Mouse (Mus musculus): ENCODE measurements around the gene Lmbr1. TPM values are rescaled to one million over a fixed set of nuclear protein-coding genes. Genes with fewer than 3 reads are reported as not detected.

Lmbr1 gene
- total RNA-seq, 4 experiments from 2014 or later, result 23.7 to 32.0 (median 29.6) TPM

GRCm38 (mm10) chr5:29253876-29254275, 124.3 kb downstream of the Lmbr1 start:
- DNase-seq (ENCODE audit: low spot score in 2 of 2), result no peak

- DNase-seq (ENCODE audit: low spot score in 2 of 2), result no peak
Observed at GRCm38 (mm10) chr5:29251496-29251873, 126.7 kb downstream of the Lmbr1 start.

GRCm38 (mm10) chr5:29250795-29251495, 127.2 kb downstream of the Lmbr1 start:
- DNase-seq (ENCODE audit: low spot score in 2 of 2), result no peak

- DNase-seq (ENCODE audit: low spot score in 2 of 2), result no peak
Observed at GRCm38 (mm10) chr5:29244769-29245168, 133.4 kb downstream of the Lmbr1 start.

GRCm38 (mm10) chr5:29238379-29238778, 139.8 kb downstream of the Lmbr1 start:
- DNase-seq (ENCODE audit: low spot score in 2 of 2), result no peak

GRCm38 (mm10) chr5:29230481-29230880, 147.7 kb downstream of the Lmbr1 start:
- DNase-seq (ENCODE audit: low spot score in 2 of 2), result no peak

- DNase-seq (ENCODE audit: low spot score in 2 of 2), result no peak
Observed at GRCm38 (mm10) chr5:29224089-29224488, 154.1 kb downstream of the Lmbr1 start.

GRCm38 (mm10) chr5:29217997-29218396, 160.2 kb downstream of the Lmbr1 start:
- DNase-seq (ENCODE audit: low spot score in 2 of 2), result no peak

- DNase-seq (ENCODE audit: low spot score in 2 of 2), result no peak
Observed at GRCm38 (mm10) chr5:29211980-29212555, 166.1 kb downstream of the Lmbr1 start.

GRCm38 (mm10) chr5:29205690-29206089, 172.5 kb downstream of the Lmbr1 start:
- no peak for DNase-seq (ENCODE audit: low spot score in 2 of 2)

- no peak for DNase-seq (ENCODE audit: low spot score in 2 of 2)
Observed at GRCm38 (mm10) chr5:29199868-29200267, 178.3 kb downstream of the Lmbr1 start.

GRCm38 (mm10) chr5:29198960-29199488, 179.2 kb downstream of the Lmbr1 start:
- DNase-seq (ENCODE audit: low spot score in 2 of 2), result no peak

GRCm38 (mm10) chr5:29197187-29197586, 181.0 kb downstream of the Lmbr1 start:
- no peak for DNase-seq (ENCODE audit: low spot score in 2 of 2)

- DNase-seq (ENCODE audit: low spot score in 2 of 2), result no peak
Observed at GRCm38 (mm10) chr5:29196264-29196658, 181.9 kb downstream of the Lmbr1 start.

- DNase-seq (ENCODE audit: low spot score in 2 of 2), result peak; percentile 79 to 87
Observed at GRCm38 (mm10) chr5:29195570-29196263, 182.5 kb downstream of the Lmbr1 start, which contains the start of gene Rnf32. Gene Rnf32, plus strand, starts transcription at chr5:29195992.

GRCm38 (mm10) chr5:29195231-29195569, 183.0 kb downstream of the Lmbr1 start:
- DNase-seq (ENCODE audit: low spot score in 2 of 2), result no peak

- no peak for DNase-seq (ENCODE audit: low spot score in 2 of 2)
Observed at GRCm38 (mm10) chr5:29186798-29187197, 191.4 kb downstream of the Lmbr1 start.

Small RNA genes lying within 50 kb of the gene (microRNA-seq; reads per million reads assigned to microRNA genes)
- 0 reads per million in 2 experiments for gene Gm23801

Other genes starting within 250 kb of the Lmbr1 start
- gene Rnf32, start 182.4 kb downstream of the Lmbr1 start, total RNA-seq (2022), result 10 to 100 TPM; 15.5 to 30.5 (median 20.8) TPM
- gene Nom1, start 56.3 kb upstream of the Lmbr1 start, total RNA-seq (2022), result 10 to 100 TPM; 24.0 to 26.5 (median 24.8) TPM
- gene Mnx1, start 100.1 kb upstream of the Lmbr1 start, total RNA-seq (2022), result under 1 TPM in 1 of 4 experiments, not detected in 3; 0.26 TPM
- 10 to 100 TPM; 65.6 to 80.0 (median 71.1) TPM for gene Ube3c, start 190.9 kb upstream of the Lmbr1 start, total RNA-seq (2022)

Data from layer of hippocampus, adult 8-10 months (tissue).